Mouse (Mus musculus) erythroblast, embryonic 14.5 days (primary cell): ENCODE measurements around the gene Klhdc8a.

Experiments used
- GATA1 ChIP-seq: IDR thresholded peaks from 2 replicates; pipeline ENCODE4 v1.6.1; 2012; ENCODE audit warnings: low read length, inconsistent platforms, mixed read lengths
- TAL1 ChIP-seq: IDR thresholded peaks from 3 replicates; pipeline ENCODE4 v1.6.1; 2012; ENCODE audit warnings: low read length, inconsistent platforms, mixed read lengths

GRCm38 (mm10) chr1:132302341-132302866, 4.0 kb downstream of the Klhdc8a start:
- TF ChIP-seq GATA1: no peak
- TF ChIP-seq TAL1: no peak
